Mouse (Mus musculus): ENCODE measurements around the gene Rpl18a.

DNA sequence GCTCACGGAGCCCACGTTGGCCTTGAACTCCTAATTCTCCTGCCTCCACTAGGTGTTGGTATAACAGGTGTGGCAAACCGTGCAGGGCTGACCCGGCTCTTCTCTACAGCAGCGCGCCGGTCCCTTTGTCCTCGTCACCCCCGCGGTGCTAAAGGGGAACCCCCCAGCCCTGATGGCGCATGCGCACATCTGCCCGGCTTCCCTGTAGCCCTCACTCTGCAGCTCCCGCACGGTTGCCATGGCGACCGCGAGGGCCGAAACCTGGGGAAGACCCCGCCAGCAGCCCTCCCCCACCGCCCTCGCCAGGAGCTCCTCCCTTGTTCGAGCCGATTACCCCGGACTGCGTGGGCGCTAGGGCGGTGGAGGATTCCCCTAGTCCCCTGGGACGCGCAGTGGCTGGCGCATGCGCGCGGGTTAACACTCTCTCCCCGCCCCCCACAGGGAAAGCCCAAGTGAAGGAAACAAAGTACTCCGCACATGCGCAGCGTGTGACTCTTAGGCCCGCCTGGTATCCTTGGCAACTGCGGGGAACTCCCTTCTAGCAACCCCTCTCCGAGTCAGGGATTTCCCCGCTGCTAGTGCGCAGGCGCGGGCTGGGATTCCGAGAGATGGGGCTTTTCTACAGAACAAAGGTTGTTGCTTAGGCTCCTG, 31.7 kb downstream of the Rpl18a start:
- TF ChIP-seq POLR2A (IDR thresholded peaks at IDR 0.05; ENCODE audit: extremely low read depth, insufficient read depth, low read length), result 0 out of 2 replicates have a peak, but pooled peaks have one; percentile 24
- no peak for TF ChIP-seq CTCF (IDR thresholded peaks at IDR 0.05; ENCODE audit: low read depth, low read length)
